Mouse (Mus musculus): Measurements from ENCODE around the gene Syt1. TPM values are rescaled to one million over a fixed set of nuclear protein-coding genes. Genes with fewer than 3 reads are reported as not detected.

Gene Syt1
- total RNA-seq, 2 experiments from 2014 or later = 975 to 1,036 TPM

DNA sequence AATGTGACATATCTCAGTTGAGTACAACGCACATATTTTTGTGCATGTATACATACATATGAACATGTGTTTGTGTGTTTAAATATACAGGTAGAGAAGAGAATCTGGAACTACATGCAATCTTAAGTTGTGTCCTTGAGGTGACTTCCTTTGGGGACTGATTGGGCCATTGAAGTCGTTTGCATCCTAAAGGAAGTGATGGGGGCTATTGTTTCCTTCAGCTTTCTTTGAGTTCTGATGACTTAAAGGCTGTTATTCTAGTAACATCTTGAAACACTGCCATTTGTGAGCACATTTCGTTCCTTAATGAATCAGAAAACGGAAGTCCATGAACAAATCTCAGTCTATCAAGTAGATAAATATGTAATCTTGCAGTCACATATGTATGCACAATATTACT is 438.0 kb downstream of the Syt1 start:
- Histone ChIP-seq H3K27ac (peak overlapping the region; percentile 40; the same call in 1 of the 2 replicates), H3K4me3 (no peak overlapping the region)
- no peak for TF ChIP-seq CTCF (conservative IDR thresholded peaks at IDR 0.05)
- no peak for DNase-seq (ENCODE audit: low spot score in 2 of 2)

DNA sequence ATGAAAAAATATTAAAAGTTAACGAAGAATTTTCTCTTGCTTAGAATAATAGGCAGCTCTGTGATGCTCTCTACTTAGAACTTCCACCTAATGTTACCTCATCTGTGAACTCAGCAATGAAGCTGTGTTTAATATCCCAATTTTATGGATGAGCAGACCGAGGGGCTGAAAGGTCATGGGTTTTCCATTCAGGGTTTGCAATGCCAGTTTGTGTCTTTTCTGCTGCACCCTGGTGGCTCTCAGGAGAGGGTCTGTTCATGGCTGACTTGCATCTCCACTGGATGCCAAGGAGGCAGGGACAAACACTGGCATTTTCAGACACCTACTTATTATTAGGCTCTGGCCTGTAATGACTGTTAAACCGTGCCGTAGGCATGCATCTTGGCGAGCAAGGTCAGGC is 439.7 kb downstream of the Syt1 start:
- no peak for TF ChIP-seq CTCF (conservative IDR thresholded peaks at IDR 0.05)
- DNase-seq (ENCODE audit: low spot score in 2 of 2) = no peak

DNA sequence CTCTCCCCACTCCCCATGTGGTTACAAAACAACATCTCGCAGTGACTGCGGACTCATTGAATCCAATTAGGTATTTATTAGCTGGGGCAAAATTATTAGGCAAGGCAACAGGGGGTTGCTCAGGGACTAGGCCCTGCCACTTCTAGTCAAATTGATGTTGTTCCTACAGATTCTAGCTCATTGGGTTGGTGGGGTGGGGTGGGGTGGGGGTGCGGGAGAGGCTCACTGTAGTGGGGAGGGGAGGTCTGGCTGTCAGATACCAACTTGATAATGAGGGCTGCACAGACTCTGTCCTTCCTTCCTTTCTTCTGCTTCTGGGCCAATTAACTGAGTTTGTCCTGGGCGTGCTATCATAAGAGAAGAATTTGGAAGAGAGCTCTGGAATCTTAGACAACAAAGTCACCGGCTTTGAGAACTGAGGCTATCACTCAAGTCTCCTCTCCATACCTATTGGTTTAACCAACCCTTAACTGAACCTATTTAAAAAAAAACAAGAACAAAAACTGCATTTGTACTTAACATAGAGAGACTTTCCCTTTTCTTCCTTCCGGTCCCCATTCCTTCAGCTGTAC is 441.1 kb downstream of the Syt1 start:
- no peak for DNase-seq (ENCODE audit: low spot score in 2 of 2)
- H3K4me3 ChIP-seq = no peak overlapping the region
- no peak overlapping the region for H3K27ac ChIP-seq
- no peak for TF ChIP-seq CTCF (conservative IDR thresholded peaks at IDR 0.05)

More for the DNA sequence above, 439.7 kb downstream of the Syt1 start:
- Histone ChIP-seq H3K27ac (no peak overlapping the region; the same call in 1 of the 2 replicates), H3K4me3 (no peak overlapping the region)

DNA sequence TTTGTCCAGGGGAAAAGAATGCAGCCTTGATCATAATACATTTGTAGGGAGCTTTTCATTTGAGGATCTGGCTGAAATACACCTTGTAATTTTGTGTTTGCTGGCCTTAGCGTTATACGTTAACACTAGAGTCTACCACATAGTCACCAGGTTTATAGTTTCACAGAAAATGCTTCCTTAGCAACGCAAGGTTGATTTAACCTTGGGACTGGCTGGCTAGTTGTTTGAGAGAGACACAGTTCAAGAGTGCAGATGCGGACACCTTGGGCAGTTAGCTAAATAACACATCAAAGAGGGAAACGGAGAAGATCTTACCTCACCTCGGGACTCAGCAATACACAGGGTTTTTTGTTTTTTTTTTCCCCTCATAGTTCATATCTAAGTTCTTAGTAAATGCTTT is 441.9 kb downstream of the Syt1 start:
- H3K27ac ChIP-seq = no peak overlapping the region
- no peak for TF ChIP-seq CTCF (conservative IDR thresholded peaks at IDR 0.05)
- DNase-seq (ENCODE audit: low spot score in 2 of 2) = no peak
- no peak overlapping the region for H3K4me3 ChIP-seq

DNA sequence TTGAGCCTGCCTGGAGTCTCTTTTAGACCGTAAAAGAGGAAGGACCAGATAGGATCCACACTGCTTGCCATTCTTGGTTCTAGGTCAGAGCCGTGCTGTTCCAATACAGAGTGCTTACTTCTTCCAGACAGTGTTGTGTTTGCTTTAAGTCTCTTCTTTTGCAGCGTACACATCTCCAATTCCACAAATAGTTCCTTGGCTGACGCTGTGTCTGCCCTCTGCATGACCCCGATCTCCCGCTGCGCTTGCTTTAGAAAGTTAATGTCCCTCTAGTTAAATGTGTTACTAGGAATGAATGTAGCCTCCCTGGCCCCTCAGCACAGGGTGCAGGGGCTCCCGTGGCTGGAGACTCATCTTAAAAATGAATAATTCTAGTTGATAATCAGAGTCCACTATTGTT is 442.6 kb downstream of the Syt1 start:
- TF ChIP-seq CTCF (conservative IDR thresholded peaks at IDR 0.05) = no peak
- no peak overlapping the region for H3K4me3 ChIP-seq
- peak overlapping the region; percentile 50 for H3K27ac ChIP-seq
- DNase-seq (ENCODE audit: low spot score in 2 of 2) = no peak

DNA sequence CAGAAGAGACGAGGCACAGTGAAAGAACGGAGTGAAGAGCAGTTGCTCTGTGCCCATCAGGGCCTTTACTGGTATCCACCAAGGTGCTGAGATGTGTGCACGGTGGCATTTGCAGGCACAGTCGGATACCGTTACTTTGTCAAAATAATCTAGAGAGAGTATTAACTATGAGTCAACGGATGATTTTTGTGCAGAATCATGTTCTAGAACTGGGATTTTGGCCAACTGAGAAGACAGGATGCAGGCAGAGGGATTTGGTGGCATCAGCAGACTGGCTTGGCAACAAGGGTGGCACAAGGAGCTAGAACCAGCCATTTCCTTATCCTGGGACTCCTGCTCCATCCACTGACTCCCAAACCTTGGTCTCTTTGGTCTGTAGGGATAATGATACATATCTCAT is 443.3 kb downstream of the Syt1 start:
- DNase-seq (ENCODE audit: low spot score in 2 of 2) = peak in 1 of 2 experiments; percentile 44
- Histone ChIP-seq H3K27ac (peak overlapping the region; percentile 50), H3K4me3 (no peak overlapping the region)
- no peak for TF ChIP-seq CTCF (conservative IDR thresholded peaks at IDR 0.05)

DNA sequence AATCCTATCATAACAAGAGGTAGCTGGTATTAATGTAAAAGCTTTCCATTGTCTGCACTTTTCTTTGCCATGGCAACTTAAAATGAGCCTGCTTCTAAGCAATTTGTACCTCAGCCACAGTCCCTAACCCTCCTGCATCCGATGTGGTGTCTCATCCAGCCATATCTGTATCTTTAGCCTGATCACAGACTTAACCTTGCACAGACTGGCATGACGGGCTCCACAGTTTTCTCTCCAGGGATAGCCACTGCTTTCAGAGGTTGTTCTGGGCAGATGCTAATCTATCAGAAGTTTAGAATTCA is 451.2 kb downstream of the Syt1 start:
- DNase-seq (ENCODE audit: low spot score in 2 of 2) = no peak
- no peak overlapping the region for H3K4me3 ChIP-seq
- H3K27ac ChIP-seq = peak overlapping the region; percentile 24; the same call in 1 of the 2 replicates
- TF ChIP-seq CTCF (conservative IDR thresholded peaks at IDR 0.05) = no peak

DNA sequence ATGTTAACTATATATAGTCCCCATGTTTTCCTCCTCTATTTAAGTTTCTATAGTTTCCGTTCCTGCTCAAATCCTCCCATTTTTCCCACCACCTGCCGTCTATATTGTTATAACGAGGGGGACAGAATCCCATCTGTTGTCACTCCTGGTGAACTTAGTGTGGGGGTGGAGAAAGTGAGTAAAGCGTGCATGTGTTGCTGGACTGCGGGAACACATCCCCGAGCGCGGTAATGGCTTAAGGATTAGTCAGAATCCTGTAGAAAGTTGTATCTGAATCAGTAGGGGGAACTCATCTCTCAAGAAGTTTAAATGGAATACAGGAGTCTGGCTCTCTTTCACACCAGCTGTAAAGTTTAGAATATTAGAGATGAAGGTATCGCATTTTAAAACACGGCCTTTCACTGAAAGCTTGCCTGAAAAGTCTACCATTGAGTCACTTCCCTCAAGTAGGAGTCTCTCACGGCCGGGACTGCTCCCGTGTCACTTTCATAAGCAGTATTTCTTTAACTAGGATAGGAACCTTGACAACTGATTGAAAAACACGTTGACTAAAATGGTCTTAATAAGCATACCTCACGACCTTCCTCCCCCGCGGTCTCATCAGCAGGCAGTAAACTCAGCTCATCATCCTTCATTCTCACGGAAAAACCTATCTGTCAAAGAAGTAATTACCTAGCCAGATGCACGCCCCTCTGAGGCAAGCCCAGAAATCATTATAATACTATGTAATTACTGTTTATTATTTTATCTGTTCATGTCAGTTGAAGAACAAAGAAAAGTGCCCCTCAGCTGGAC is 451.8 kb downstream of the Syt1 start:
- no peak for TF ChIP-seq CTCF (conservative IDR thresholded peaks at IDR 0.05)
- H3K4me3 ChIP-seq = no peak overlapping the region
- peak overlapping the region; percentile 24 for H3K27ac ChIP-seq
- no peak for DNase-seq (ENCODE audit: low spot score in 2 of 2)

DNA sequence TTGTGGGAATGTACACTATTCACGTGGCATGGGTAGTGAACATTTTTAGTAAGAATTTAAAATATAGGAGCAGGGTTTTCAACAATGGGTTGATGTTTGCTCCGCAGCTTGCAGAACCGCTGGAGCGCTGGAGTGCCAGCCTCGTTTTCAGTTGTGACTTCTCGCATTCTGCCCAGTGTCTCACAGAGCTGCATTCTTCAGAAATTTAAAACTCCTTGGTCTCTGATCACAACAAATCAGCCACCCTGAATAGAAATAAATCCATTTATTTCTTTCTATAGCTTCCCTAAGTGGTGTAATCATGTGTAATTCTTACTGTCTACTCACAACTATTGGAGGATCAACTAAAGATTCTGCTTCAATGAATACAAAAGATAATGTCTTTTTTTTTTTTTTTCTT is 458.2 kb downstream of the Syt1 start:
- DNase-seq (ENCODE audit: low spot score in 2 of 2) = no peak
- Histone ChIP-seq H3K4me3 (no peak overlapping the region), H3K27ac (no peak overlapping the region)
- TF ChIP-seq CTCF (conservative IDR thresholded peaks at IDR 0.05) = no peak

DNA sequence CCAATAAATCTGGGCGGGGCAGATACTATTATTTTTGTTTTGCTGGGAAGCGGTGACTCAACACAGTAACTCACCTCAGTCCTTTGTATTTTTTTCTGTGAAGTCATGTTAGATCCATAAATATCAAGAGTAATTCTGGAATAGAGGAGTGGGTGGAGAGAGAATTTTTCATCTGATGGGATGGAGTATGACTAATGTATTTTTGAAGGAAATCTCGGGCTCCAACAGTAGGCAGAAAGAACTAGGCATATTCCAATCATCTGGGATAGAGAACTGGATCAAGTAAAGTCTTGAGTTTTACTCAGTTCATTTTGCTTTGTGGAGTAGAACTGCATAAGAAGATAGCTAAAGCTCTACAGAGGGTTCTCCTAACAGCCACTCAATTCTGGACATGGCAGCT is 465.1 kb downstream of the Syt1 start:
- no peak for DNase-seq (ENCODE audit: low spot score in 2 of 2)
- no peak for TF ChIP-seq CTCF (conservative IDR thresholded peaks at IDR 0.05)
- peak overlapping the region; percentile 81 for H3K27ac ChIP-seq
- H3K4me3 ChIP-seq = no peak overlapping the region

DNA sequence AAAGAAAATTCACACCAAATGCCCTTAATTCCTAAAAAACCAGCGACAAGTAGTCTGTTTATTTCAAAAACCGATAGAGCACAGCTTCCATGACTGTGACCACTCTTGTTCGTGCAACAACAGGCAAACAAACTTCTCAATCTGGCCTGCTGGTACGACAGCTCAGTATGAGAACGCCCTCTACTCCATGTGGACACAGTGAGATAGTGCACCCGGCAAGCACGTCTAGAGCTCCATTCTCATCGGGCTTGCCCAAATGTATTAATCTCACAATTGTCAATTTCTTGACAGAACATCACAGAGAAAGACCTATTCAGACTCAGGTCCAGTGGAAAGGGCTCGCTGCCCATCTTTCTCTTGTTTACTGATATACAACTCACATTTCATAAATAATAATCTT is 469.2 kb downstream of the Syt1 start:
- DNase-seq (ENCODE audit: low spot score in 2 of 2) = no peak
- peak; percentile 62 for TF ChIP-seq CTCF (conservative IDR thresholded peaks at IDR 0.05)
- Histone ChIP-seq H3K4me3 (no peak overlapping the region), H3K27ac (peak overlapping the region; percentile 0; the same call in 1 of the 2 replicates)

DNA sequence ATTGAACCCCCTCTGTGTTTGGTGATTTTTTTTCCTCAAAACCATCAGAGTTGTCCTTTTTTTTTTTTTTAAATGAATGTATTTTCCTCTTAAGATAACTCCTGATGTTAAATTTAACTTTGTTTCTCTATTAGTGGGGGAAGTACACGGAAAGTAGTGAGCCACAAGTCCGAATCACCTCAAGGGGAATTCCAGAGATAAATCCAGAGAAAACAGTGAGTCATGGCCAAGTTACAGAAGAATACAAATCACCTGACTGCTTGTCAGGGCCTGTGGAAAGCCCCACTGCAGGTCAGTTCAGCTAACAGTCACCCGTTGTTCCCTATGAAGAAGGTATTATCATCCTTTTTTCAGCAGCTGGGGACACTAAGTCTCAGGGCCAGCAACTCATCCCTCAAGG is 472.2 kb downstream of the Syt1 start:
- TF ChIP-seq CTCF (conservative IDR thresholded peaks at IDR 0.05) = no peak
- no peak overlapping the region for H3K4me3 ChIP-seq
- DNase-seq (ENCODE audit: low spot score in 2 of 2) = no peak
- no peak overlapping the region for H3K27ac ChIP-seq

DNA sequence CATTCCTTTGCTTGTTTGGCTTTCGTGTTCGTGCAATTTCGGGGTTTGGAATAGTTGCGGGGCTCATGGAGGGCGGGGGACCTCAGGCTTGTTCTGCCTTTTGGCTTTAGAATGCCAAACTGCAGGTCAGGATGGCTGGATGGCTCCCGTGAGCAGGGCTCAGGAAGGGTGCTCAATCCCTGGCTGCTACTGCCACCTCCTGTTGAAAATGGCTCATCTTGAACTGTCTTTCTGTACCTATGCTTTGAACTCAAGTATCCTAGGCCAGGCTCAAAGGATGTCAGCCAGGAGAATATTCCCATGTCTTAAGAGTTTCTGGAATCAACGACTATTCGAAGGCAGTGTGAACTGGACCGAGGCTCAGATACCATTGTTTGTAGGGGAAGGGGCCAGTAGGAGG is 473.1 kb downstream of the Syt1 start:
- no peak for DNase-seq (ENCODE audit: low spot score in 2 of 2)
- TF ChIP-seq CTCF (conservative IDR thresholded peaks at IDR 0.05) = peak; percentile 65
- H3K4me3 ChIP-seq = no peak overlapping the region
- no peak overlapping the region for H3K27ac ChIP-seq

DNA sequence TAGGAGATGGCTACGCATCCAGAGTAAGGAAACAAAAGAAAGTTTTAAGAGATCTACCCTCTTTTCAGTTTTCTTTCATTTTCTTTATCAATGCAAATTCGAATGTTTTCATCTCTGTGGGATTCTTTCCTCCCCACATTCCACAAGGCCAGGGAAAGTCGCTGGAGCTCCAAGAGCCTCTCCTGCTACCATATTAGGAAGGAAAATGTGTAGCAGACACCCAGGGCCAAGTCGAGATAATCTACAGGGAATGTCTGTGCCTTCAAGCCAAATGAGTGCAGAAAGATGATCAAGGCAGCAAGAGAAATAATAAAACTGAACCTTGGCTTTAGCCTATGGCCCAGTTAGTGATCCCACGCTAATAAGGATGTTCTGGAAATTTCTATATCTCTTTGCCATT is 474.9 kb downstream of the Syt1 start:
- no peak overlapping the region for H3K27ac ChIP-seq
- H3K4me3 ChIP-seq = no peak overlapping the region
- DNase-seq (ENCODE audit: low spot score in 2 of 2) = no peak
- no peak for TF ChIP-seq CTCF (conservative IDR thresholded peaks at IDR 0.05)
